Mouse (Mus musculus): ENCODE data around the gene Aox1. TPM values are rescaled to one million over a fixed set of nuclear protein-coding genes. Genes with fewer than 3 reads are reported as not detected.

Gene Aox1
- total and polyA plus RNA-seq, 3 experiments, result 0.04 to 0.24 TPM; not detected in 1

GRCm38 (mm10) chr1:58091213-58091612, 61.5 kb downstream of the Aox1 start:
- Histone ChIP-seq H3K9ac (ENCODE audit: control insufficient read depth, low read depth, low read length, poor library complexity, severe bottlenecking) (no peak overlapping the region), H3K36me3 (ENCODE audit: control insufficient read depth in 1 of 2, insufficient read depth in 2 of 2, low read length in 2 of 2) (no peaks in the 10 kb centered on the region), H3K4me1 (ENCODE audit: control insufficient read depth in 1 of 2, insufficient read depth in 2 of 2, low read length in 2 of 2) (no peaks in the 10 kb centered on the region)

GRCm38 (mm10) chr1:58091992-58092560, 62.3 kb downstream of the Aox1 start:
- no peaks in the 10 kb centered on the region for H3K79me2 ChIP-seq (ENCODE audit: control insufficient read depth, insufficient read depth, low read length, poor library complexity)
- no peaks in the 10 kb centered on the region for H3K4me1 ChIP-seq (ENCODE audit: control insufficient read depth in 1 of 2, insufficient read depth in 2 of 2, low read length in 2 of 2)
- TF ChIP-seq SIN3A (IDR thresholded peaks at IDR 0.05; ENCODE audit: low read length) (no peak), MYC (IDR thresholded peaks at IDR 0.05; ENCODE audit: low read depth, low read length) (no peak), POLR2A (IDR thresholded peaks at IDR 0.05; ENCODE audit: control insufficient read depth in 1 of 2, insufficient read depth in 1 of 2, low read depth in 1 of 2, low read length in 2 of 2, poor library complexity in 1 of 2) (no peak), CHD2 (IDR thresholded peaks at IDR 0.05; ENCODE audit: low read length) (no peak), MAX (IDR thresholded peaks at IDR 0.05; ENCODE audit: low read length) (no peak), SMC3 (IDR thresholded peaks at IDR 0.05; ENCODE audit: low read depth, low read length) (no peak), MEF2A (IDR thresholded peaks at IDR 0.05; ENCODE audit: extremely low read depth, insufficient replicate concordance, low read depth, low read length, poor library complexity, severe bottlenecking) (no peak), NRF1 (IDR thresholded peaks at IDR 0.05; ENCODE audit: insufficient read depth, low read depth, low read length, poor library complexity, severe bottlenecking) (no peak), CHD1 (IDR thresholded peaks at IDR 0.05; ENCODE audit: low read depth, low read length) (no peak), E2F4 (IDR thresholded peaks at IDR 0.05; ENCODE audit: borderline replicate concordance, low read depth, low read length) (no peak), MAFK (IDR thresholded peaks at IDR 0.05; ENCODE audit: borderline replicate concordance, low read depth, low read length) (no peak), KAT2A (conservative IDR thresholded peaks at IDR 0.05; ENCODE audit: low read depth, low read length) (no peak), GATA1 (IDR thresholded peaks at IDR 0.05; ENCODE audit: low read depth, low read length) (no peak), ETS1 (IDR thresholded peaks at IDR 0.05; ENCODE audit: low read depth, low read length) (no peak), TAL1 (IDR thresholded peaks at IDR 0.05; ENCODE audit: low read length) (no peak)
- no peaks in the 10 kb centered on the region for H3K9me3 ChIP-seq (replicated peaks; ENCODE audit: insufficient read depth, low read length)
- H3K27me3 ChIP-seq (ENCODE audit: control insufficient read depth in 1 of 2, insufficient read depth in 2 of 2, low read length in 2 of 2), result peaks cover 0 to 9% of the 10 kb centered on the region in 2 experiments; a peak in 3 of 4 replicates
- H3K9ac ChIP-seq (ENCODE audit: control insufficient read depth, low read depth, low read length, poor library complexity, severe bottlenecking), result no peak overlapping the region
- no peak overlapping the region for H3K27ac ChIP-seq (ENCODE audit: control insufficient read depth, low read depth, low read length)
- DNase-seq (ENCODE audit: low read depth, low spot score), result no peak
- H3K4me3 ChIP-seq (ENCODE audit: control insufficient read depth in 1 of 2, insufficient read depth in 1 of 2, low read depth in 2 of 2, low read length in 2 of 2), result no peak overlapping the region
- H3K36me3 ChIP-seq (ENCODE audit: control insufficient read depth in 1 of 2, insufficient read depth in 2 of 2, low read length in 2 of 2), result no peaks in the 10 kb centered on the region

More at GRCm38 (mm10) chr1:58091213-58091612, 61.5 kb downstream of the Aox1 start:
- Histone ChIP-seq H3K4me3 (ENCODE audit: control insufficient read depth in 1 of 2, insufficient read depth in 1 of 2, low read depth in 2 of 2, low read length in 2 of 2) (no peak overlapping the region), H3K9me3 (replicated peaks; ENCODE audit: insufficient read depth, low read length) (no peaks in the 10 kb centered on the region), H3K27me3 (ENCODE audit: control insufficient read depth in 1 of 2, insufficient read depth in 2 of 2, low read length in 2 of 2) (peaks cover 0 to 9% of the 10 kb centered on the region in 2 experiments; a peak in 3 of 4 replicates), H3K27ac (ENCODE audit: control insufficient read depth, low read depth, low read length) (no peak overlapping the region), H3K79me2 (ENCODE audit: control insufficient read depth, insufficient read depth, low read length, poor library complexity) (no peaks in the 10 kb centered on the region)
- TF ChIP-seq MYB (IDR thresholded peaks at IDR 0.05; ENCODE audit: low read depth, low read length), result no peak
- no peak for TF ChIP-seq MEF2A (IDR thresholded peaks at IDR 0.05; ENCODE audit: extremely low read depth, insufficient replicate concordance, low read depth, low read length, poor library complexity, severe bottlenecking)
- TF ChIP-seq ZMIZ1 (IDR thresholded peaks at IDR 0.05; ENCODE audit: low read depth, low read length), result no peak
- no peak for TF ChIP-seq SMC3 (IDR thresholded peaks at IDR 0.05; ENCODE audit: low read depth, low read length)
- TF ChIP-seq GABPA (IDR thresholded peaks at IDR 0.05; ENCODE audit: low read depth, low read length), result no peak
- TF ChIP-seq ZC3H11A (IDR thresholded peaks at IDR 0.05; ENCODE audit: low read depth, low read length), result no peak
- TF ChIP-seq SIN3A (IDR thresholded peaks at IDR 0.05; ENCODE audit: low read length), result no peak
- DNase-seq (ENCODE audit: low read depth, low spot score), result no peak
